Mouse (Mus musculus) lung, postnatal 0 days (tissue): Measurements from ENCODE around the gene Cul3.

Experiments
- CTCF ChIP-seq: IDR thresholded peaks from 2 replicates; pipeline ENCODE4 v1.5.1; 2016; ENCODE audit warnings: antibody characterized with exemption, mild to moderate bottlenecking
- EP300 ChIP-seq: IDR thresholded peaks from 2 replicates; pipeline ENCODE4 v1.6.1; 2016; ENCODE audit warnings: antibody characterized with exemption, mild to moderate bottlenecking, control low read depth

DNA sequence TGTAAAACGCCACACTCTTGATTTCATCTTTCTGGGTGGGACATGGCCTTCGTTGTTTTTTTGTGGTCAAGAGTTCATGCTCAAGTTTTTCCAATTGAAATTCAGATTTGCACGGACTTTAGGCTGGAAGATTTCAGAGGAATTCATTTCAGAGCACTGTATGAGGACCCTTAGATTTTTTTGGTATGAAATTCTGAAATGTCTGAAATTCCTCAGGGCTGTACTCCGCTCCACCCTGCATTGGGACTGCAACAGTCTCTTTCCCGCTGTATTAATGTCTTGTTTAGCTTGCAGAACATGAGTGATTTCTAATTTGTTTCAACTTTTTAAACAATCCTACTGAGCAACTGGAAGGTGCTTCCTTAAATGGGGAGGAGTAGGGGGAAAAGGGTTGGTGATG lies 90.0 kb downstream of the Cul3 start:
- TF ChIP-seq CTCF (no peak), EP300 (peak; percentile 70)
